Mouse (Mus musculus) bone marrow, adult 2 months (tissue): ENCODE results near the gene Cnr2.

ENCODE experiments used
- CTCF ChIP-seq: fragments of 200-500 bp; IDR thresholded peaks from 2 replicates; pipeline ENCODE4 v1.5.1; 2011; ENCODE audit warnings: low read length, control low read depth; ENCODE audit not compliant: control insufficient read depth, insufficient read depth
- POLR2A ChIP-seq: fragments of 200-500 bp; IDR thresholded peaks from 2 replicates; pipeline ENCODE4 v1.6.1; 2011; ENCODE audit warnings: low read depth, mild to moderate bottlenecking, control low read depth, low read length, borderline replicate concordance; ENCODE audit not compliant: control insufficient read depth

GRCm38 (mm10) chr4:135920304-135921241 lies 25.4 kb downstream of the Cnr2 start, which contains the start of gene Fuca1:
- TF ChIP-seq CTCF (peak; percentile 82), POLR2A (peak; percentile 67; the same call in 1 of the 2 replicates)
